Mouse (Mus musculus) liver, embryonic 12.5 days (tissue): ENCODE results near the gene Ly6g5c. TPM values are rescaled to one million over a fixed set of nuclear protein-coding genes. Genes with fewer than 3 reads are reported as not detected.

ENCODE experiments used
- ATAC-seq: fragments of 200-750 bp; cut with Nextera tagmentation; 2 replicates; pipeline ENCODE4 v1.8.0; 2017; ENCODE audit warnings: moderate number of reproducible peaks, mild to moderate bottlenecking, moderate library complexity
- H3K27ac ChIP-seq: fragments of 300-500 bp; sonication (generic); 2 replicates; pipeline ENCODE4 v1.5.1; 2016; ENCODE audit warnings: mild to moderate bottlenecking
- H3K27me3 ChIP-seq: fragments of 300-500 bp; sonication (generic); replicated peaks from 2 replicates; pipeline ENCODE4 v1.6.1; 2016; ENCODE audit warnings: mild to moderate bottlenecking, moderate library complexity
- H3K36me3 ChIP-seq: fragments of 300-500 bp; sonication (generic); 2 replicates; pipeline ENCODE4 v1.6.1; 2016; ENCODE audit warnings: mild to moderate bottlenecking, moderate library complexity
- H3K4me1 ChIP-seq: fragments of 300-500 bp; sonication (generic); 2 replicates; pipeline ENCODE4 v1.6.1; 2016
- H3K4me2 ChIP-seq: fragments of 300-500 bp; sonication (generic); 2 replicates; pipeline ENCODE4 v1.6.1; 2016; ENCODE audit warnings: mild to moderate bottlenecking, moderate library complexity
- H3K4me3 ChIP-seq: fragments of 300-500 bp; sonication (generic); 2 replicates; pipeline ENCODE4 v1.5.1; 2016; ENCODE audit warnings: mild to moderate bottlenecking, moderate library complexity
- H3K9ac ChIP-seq: fragments of 300-500 bp; sonication (generic); 2 replicates; pipeline ENCODE4 v1.6.1; 2016; ENCODE audit warnings: mild to moderate bottlenecking, moderate library complexity
- H3K9me3 ChIP-seq: fragments of 300-500 bp; sonication (generic); replicated peaks from 2 replicates; pipeline ENCODE4 v1.6.1; 2016; ENCODE audit warnings: mild to moderate bottlenecking, moderate library complexity
- WGBS: fragments of 180-500 bp; shearing (Covaris S2); methylation state at CpG from one replicate; pipeline ENCODE4 v1.1.7; 2016; ENCODE audit not compliant: insufficient replicate concordance; 5-methylcytosine and 5-hydroxymethylcytosine counted together
- polyA plus RNA-seq: library from polyadenylated mRNA; unstranded; fragments of >200 nt; fragmentation: Nextera tagmentation; extraction: Ambion mirVana; gene quantifications from 2 replicates; pipeline ENCODE4 v1.2.1, GENCODE M21; 2016

Gene Ly6g5c
- polyA plus RNA-seq, 1 experiment from 2014 or later = not detected

DNA sequence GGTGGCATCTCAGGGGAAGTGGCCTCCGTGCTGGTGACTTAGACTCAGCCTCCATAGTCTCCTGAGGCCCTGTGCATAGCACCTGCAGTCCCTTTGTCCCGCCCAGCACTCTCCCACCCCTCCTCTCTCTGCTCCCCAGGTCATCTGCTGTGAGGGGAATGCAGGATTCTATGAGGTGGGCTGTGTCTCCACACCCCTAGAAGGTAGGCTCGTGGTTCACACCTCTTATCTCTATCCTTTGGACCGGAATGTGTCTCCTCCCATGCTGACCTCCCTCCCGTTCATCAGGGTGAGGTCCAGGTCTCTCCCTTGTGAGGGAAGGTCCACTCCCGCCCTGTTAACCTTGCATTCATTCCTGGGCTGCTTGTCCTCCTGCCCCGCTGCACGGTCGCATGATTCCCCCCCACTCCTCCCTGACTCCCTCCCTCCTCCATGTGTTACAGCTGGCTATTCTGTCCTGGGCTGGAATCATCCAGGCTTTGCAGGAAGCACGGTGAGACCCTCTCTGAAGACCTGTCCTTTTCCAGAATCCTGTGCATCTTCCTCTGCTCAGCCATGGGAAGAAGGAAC, 7.8 kb upstream of the Ly6g5c start:
- Histone ChIP-seq H3K4me3 (no peak overlapping the region), H3K4me2 (no peak overlapping the region), H3K9ac (0 out of 2 replicates have a peak overlapping the region, but pooled peaks have one; percentile 14), H3K27ac (no peak overlapping the region), H3K27me3 (no peaks in the 10 kb centered on the region), H3K9me3 (no peaks in the 10 kb centered on the region), H3K36me3 (peaks cover 88% of the 10 kb centered on the region), H3K4me1 (peaks cover 50% of the 10 kb centered on the region)
- 66% methylated on average over 10 of the region's 10 CpGs for WGBS
- ATAC-seq = no peak

GRCm38 (mm10) chr17:35101161-35101560, 6.9 kb upstream of the Ly6g5c start:
- peaks cover 79% of the 10 kb centered on the region for H3K36me3 ChIP-seq
- no peak overlapping the region for H3K4me3 ChIP-seq
- no peaks in the 10 kb centered on the region for H3K27me3 ChIP-seq
- no peak for ATAC-seq
- no peak overlapping the region for H3K4me2 ChIP-seq
- no peaks in the 10 kb centered on the region for H3K9me3 ChIP-seq
- no peak overlapping the region for H3K9ac ChIP-seq
- H3K27ac ChIP-seq = no peak overlapping the region
- H3K4me1 ChIP-seq = peaks cover 58% of the 10 kb centered on the region
- 92% methylated on average over 11 of the region's 11 CpGs for WGBS

DNA sequence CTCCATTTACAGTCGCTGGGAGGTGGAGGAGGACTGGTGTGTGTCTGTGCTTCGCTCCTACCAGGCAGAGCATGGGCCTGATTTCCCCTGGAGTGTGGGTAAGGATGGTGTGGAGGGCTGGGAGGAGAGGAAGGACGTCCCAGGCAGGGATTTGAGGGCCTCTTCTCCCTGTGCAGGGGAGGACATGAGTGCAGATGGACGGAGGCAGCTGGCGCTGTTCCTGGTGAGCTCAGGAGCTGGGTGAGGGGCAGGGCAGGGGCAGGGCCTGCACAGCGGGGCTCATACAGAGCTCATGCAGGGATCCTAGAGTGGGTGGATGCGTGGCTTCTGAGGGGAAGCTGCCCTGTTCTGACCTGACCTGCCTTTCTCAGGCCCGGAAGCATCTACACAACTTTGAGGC, 5.8 kb upstream of the Ly6g5c start:
- Histone ChIP-seq H3K4me2 (no peak overlapping the region), H3K27me3 (no peaks in the 10 kb centered on the region), H3K9ac (no peak overlapping the region), H3K36me3 (peaks cover 68% of the 10 kb centered on the region), H3K4me1 (peaks cover 61% of the 10 kb centered on the region), H3K4me3 (no peak overlapping the region), H3K27ac (peak overlapping the region; percentile 43), H3K9me3 (no peaks in the 10 kb centered on the region)
- ATAC-seq = no peak
- WGBS = 79% methylated on average over 8 of the region's 8 CpGs

- Histone ChIP-seq H3K4me2 (peak overlapping the region; percentile 50; the same call in 1 of the 2 replicates), H3K27me3 (no peaks in the 10 kb centered on the region), H3K27ac (peak overlapping the region; percentile 82), H3K4me1 (peaks cover 61% of the 10 kb centered on the region), H3K9me3 (no peaks in the 10 kb centered on the region), H3K9ac (peak overlapping the region; percentile 57), H3K36me3 (peaks cover 58% of the 10 kb centered on the region), H3K4me3 (no peak overlapping the region)
- 54% methylated on average over 6 of the region's 6 CpGs for WGBS
- no peak for ATAC-seq
Observed at GRCm38 (mm10) chr17:35103221-35103690, 4.8 kb upstream of the Ly6g5c start.

- 67% methylated on average over 7 of the region's 7 CpGs for WGBS
- H3K4me2 ChIP-seq = peak overlapping the region; percentile 50
- peak overlapping the region; percentile 82 for H3K27ac ChIP-seq
- H3K36me3 ChIP-seq = peaks cover 50% of the 10 kb centered on the region
- peak overlapping the region; percentile 57 for H3K9ac ChIP-seq
- peaks cover 55% of the 10 kb centered on the region for H3K4me1 ChIP-seq
- H3K4me3 ChIP-seq = no peak overlapping the region
- no peak for ATAC-seq
- no peaks in the 10 kb centered on the region for H3K27me3 ChIP-seq
- H3K9me3 ChIP-seq = no peaks in the 10 kb centered on the region
Observed at GRCm38 (mm10) chr17:35104079-35104478, 4.0 kb upstream of the Ly6g5c start.

DNA sequence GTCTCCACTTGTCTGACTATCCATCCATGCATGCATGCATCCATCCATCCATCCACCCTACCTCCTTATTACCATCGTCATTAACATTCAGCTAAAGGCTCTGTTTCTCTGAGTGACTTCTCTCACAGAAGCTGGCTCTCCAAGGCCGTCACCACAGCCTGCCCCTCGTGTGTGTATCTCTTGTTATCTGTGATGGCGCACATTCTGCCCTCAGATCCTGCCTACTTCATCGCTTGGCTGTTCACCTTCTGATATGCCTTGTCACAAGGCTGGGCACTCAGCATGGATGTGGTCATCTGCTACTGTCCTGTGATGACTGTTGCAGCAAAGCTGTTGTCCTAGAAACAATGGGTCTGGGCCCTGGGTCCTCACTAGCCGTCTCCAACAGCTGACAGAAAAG, 3.3 kb upstream of the Ly6g5c start:
- Histone ChIP-seq H3K4me2 (peak overlapping the region; percentile 50), H3K27ac (peak overlapping the region; percentile 82), H3K36me3 (peaks cover 43% of the 10 kb centered on the region), H3K4me3 (no peak overlapping the region), H3K9ac (peak overlapping the region; percentile 57), H3K27me3 (no peaks in the 10 kb centered on the region), H3K4me1 (peaks cover 54% of the 10 kb centered on the region), H3K9me3 (no peaks in the 10 kb centered on the region)
- WGBS = 20% methylated on average over 6 of the region's 6 CpGs
- ATAC-seq = peak; percentile 87

GRCm38 (mm10) chr17:35105740-35106389, 2.2 kb upstream of the Ly6g5c start:
- Histone ChIP-seq H3K4me3 (no peak overlapping the region), H3K4me1 (peaks cover 45% of the 10 kb centered on the region), H3K27ac (peak overlapping the region; percentile 82), H3K9ac (peak overlapping the region; percentile 45; the same call in 1 of the 2 replicates), H3K27me3 (no peaks in the 10 kb centered on the region), H3K9me3 (no peaks in the 10 kb centered on the region), H3K36me3 (peaks cover 32% of the 10 kb centered on the region), H3K4me2 (peak overlapping the region; percentile 26)
- WGBS = 25% methylated on average over 13 of the region's 13 CpGs
- ATAC-seq = no peak; the same call in 1 of the 2 replicates

DNA sequence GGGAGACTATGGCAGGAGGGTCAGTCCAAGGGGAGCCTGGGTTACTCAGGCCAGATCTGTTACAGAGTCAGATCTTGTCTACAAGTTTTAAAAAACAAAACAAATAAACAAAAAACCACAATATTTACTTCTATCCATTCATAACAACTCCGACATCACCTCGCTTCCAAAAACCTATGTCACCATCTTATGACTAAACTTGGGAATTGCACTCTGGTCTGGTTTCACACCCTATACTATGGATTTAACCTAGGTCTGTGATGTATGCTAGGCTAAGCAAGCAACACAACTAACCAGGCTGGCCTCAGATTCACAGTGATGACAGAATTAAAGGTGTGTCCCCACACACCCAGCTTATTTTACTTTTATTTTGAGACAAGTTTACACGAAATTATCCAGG, 1.6 kb upstream of the Ly6g5c start:
- peaks cover 26% of the 10 kb centered on the region for H3K36me3 ChIP-seq
- H3K4me2 ChIP-seq = no peak overlapping the region
- no peak overlapping the region for H3K9ac ChIP-seq
- WGBS = 70% methylated on average over 3 of the region's 3 CpGs
- H3K27ac ChIP-seq = no peak overlapping the region
- no peak overlapping the region for H3K4me3 ChIP-seq
- 0 out of 2 replicates have a peak, but pooled peaks cover 3% of the 10 kb centered on the region for H3K27me3 ChIP-seq
- peaks cover 45% of the 10 kb centered on the region for H3K4me1 ChIP-seq
- no peaks in the 10 kb centered on the region for H3K9me3 ChIP-seq
- no peak for ATAC-seq

DNA sequence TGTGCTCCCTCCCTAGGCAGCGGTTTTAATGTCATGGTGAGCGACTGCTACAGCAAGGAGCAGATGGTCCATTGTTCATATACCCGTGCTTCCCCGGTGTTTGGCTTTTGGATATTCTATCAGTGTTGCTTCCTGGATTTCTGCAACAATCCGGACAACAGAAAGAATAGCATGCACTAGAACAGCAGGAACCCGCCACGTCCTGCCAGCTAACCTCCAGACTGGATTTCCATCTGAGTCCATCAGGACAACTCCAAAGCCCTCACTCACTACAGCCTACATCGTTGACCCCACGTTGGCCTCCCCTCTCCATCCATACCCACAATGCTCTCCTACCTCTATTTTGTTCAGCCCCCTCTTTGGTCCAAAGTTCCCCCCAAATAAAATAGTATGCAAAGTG, 3.7 kb downstream of the Ly6g5c start:
- H3K27ac ChIP-seq = no peak overlapping the region
- peaks cover 30% of the 10 kb centered on the region for H3K36me3 ChIP-seq
- no peaks in the 10 kb centered on the region for H3K4me1 ChIP-seq
- no peak overlapping the region for H3K9ac ChIP-seq
- no peak for ATAC-seq
- 68% methylated on average over 9 of the region's 9 CpGs for WGBS
- H3K4me3 ChIP-seq = no peak overlapping the region
- no peak overlapping the region for H3K4me2 ChIP-seq
- H3K9me3 ChIP-seq = no peaks in the 10 kb centered on the region
- H3K27me3 ChIP-seq = 0 out of 2 replicates have a peak, but pooled peaks cover 4% of the 10 kb centered on the region

GRCm38 (mm10) chr17:35115046-35116019, 7.3 kb downstream of the Ly6g5c start, which contains the start of gene Ly6g5b:
Gene Ly6g5b, minus strand, starts transcription at chr17:35115428.
- 77% methylated on average over 8 of the region's 8 CpGs for WGBS
- H3K27ac ChIP-seq = no peak within 1 kb of the TSS
- peaks cover 59% of the 10 kb centered on the region for H3K36me3 ChIP-seq
- peaks cover 12% of the 10 kb centered on the region for H3K4me1 ChIP-seq
- H3K4me2 ChIP-seq = no peak within 1 kb of the TSS
- no peaks in the 10 kb centered on the region for H3K9me3 ChIP-seq
- 0 out of 2 replicates have a peak, but pooled peaks cover 4% of the 10 kb centered on the region for H3K27me3 ChIP-seq
- H3K9ac ChIP-seq = no peak within 1 kb of the TSS
- H3K4me3 ChIP-seq = no peak within 1 kb of the TSS
- no peak for ATAC-seq

DNA sequence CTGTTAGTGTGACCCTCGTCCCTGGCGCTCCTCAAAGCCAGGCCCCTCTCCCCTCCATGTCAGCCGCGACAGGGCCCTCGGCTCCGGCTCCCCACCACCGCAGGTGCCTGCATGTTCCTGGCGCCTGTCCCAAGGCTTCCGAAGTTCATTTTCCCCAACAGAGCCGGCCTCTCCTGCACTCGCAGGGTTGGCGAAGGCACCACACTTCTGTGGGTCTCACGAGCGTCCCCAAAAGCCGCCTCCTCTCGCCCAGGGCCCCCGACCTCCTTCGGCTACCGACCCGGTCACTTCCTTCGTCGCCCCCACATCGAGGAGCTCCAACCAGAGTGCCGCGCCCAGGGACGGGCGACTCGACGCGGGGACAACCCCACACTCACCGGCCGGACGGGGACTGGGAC, 12.7 kb downstream of the Ly6g5c start:
- no peaks in the 10 kb centered on the region for H3K27me3 ChIP-seq
- no peaks in the 10 kb centered on the region for H3K9me3 ChIP-seq
- H3K4me2 ChIP-seq = peak overlapping the region; percentile 89
- peak overlapping the region; percentile 82 for H3K4me3 ChIP-seq
- H3K36me3 ChIP-seq = peaks cover 62% of the 10 kb centered on the region
- peak overlapping the region; percentile 64 for H3K27ac ChIP-seq
- H3K9ac ChIP-seq = peak overlapping the region; percentile 92
- peak; percentile 6 for ATAC-seq
- under 1% methylated on average over 33 of the region's 33 CpGs for WGBS
- H3K4me1 ChIP-seq = peaks cover 40% of the 10 kb centered on the region
